Mouse (Mus musculus) midbrain, embryonic 15.5 days (tissue): Measurements from ENCODE around the gene Plch1. TPM values are rescaled to one million over a fixed set of nuclear protein-coding genes. Genes with fewer than 3 reads are reported as not detected.
A peak's percentile ranks its signal among the peaks of the same experiment; 100 is the strongest.

Source experiments
- ATAC-seq: fragments of 200-750 bp; cut with Nextera tagmentation; replicated peaks from 2 replicates; pipeline ENCODE4 v1.8.0; 2017; ENCODE audit warnings: moderate TSS enrichment
- H3K27ac ChIP-seq: fragments of 300-500 bp; sonication (generic); 2 replicates; pipeline ENCODE4 v1.5.1; 2015; ENCODE audit warnings: mild to moderate bottlenecking, inconsistent platforms
- H3K27me3 ChIP-seq: fragments of 300-500 bp; sonication (generic); replicated peaks from 2 replicates; pipeline ENCODE4 v1.6.1; 2015; ENCODE audit warnings: inconsistent platforms
- H3K36me3 ChIP-seq: fragments of 300-500 bp; sonication (generic); replicated peaks from 2 replicates; pipeline ENCODE4 v1.6.1; 2015; ENCODE audit warnings: inconsistent platforms
- H3K4me1 ChIP-seq: fragments of 300-500 bp; sonication (generic); 2 replicates; pipeline ENCODE4 v1.6.1; 2015; ENCODE audit warnings: inconsistent platforms
- H3K4me2 ChIP-seq: fragments of 300-500 bp; sonication (generic); 2 replicates; pipeline ENCODE4 v1.6.1; 2015; ENCODE audit warnings: inconsistent platforms, mild to moderate bottlenecking, moderate library complexity
- H3K4me3 ChIP-seq: fragments of 300-500 bp; sonication (generic); 2 replicates; pipeline ENCODE4 v1.5.1; 2015; ENCODE audit warnings: mild to moderate bottlenecking, inconsistent platforms
- H3K9ac ChIP-seq: fragments of 300-500 bp; sonication (generic); 2 replicates; pipeline ENCODE4 v1.6.1; 2015; ENCODE audit warnings: mild to moderate bottlenecking, inconsistent platforms
- H3K9me3 ChIP-seq: fragments of 300-500 bp; sonication (generic); 2 replicates; pipeline ENCODE4 v1.6.1; 2016; ENCODE audit warnings: inconsistent platforms
- WGBS: fragments of 180-500 bp; shearing (Covaris S2); methylation state at CpG from one replicate; pipeline ENCODE4 v1.1.7; 2015; ENCODE audit warnings: mixed read lengths; 5-methylcytosine and 5-hydroxymethylcytosine counted together
- polyA plus RNA-seq: library from polyadenylated mRNA; unstranded; fragments of >200 nt; fragmentation: Nextera tagmentation; extraction: Ambion mirVana; gene quantifications from 2 replicates; pipeline ENCODE4 v1.2.1, GENCODE M21; 2015

The Plch1 gene
- polyA plus RNA-seq, 1 experiment from 2014 or later, result 11.0 TPM

- no peak overlapping the region for H3K27ac ChIP-seq
- no peaks in the 10 kb centered on the region for H3K36me3 ChIP-seq
- H3K9ac ChIP-seq, result no peak overlapping the region
- peaks cover 14% of the 10 kb centered on the region for H3K4me1 ChIP-seq
- no peaks in the 10 kb centered on the region for H3K27me3 ChIP-seq
- peak overlapping the region; percentile 33 for H3K4me2 ChIP-seq
- no peak for ATAC-seq
- H3K4me3 ChIP-seq, result peak overlapping the region; percentile 14; the same call in 1 of the 2 replicates
- H3K9me3 ChIP-seq, result no peaks in the 10 kb centered on the region
- 18% methylated on average over 10 of the region's 10 CpGs for WGBS
Measured at GRCm38 (mm10) chr3:63849765-63850346, 49.4 kb downstream of the Plch1 start.

GRCm38 (mm10) chr3:63844141-63844540, 55.1 kb downstream of the Plch1 start:
- no peaks in the 10 kb centered on the region for H3K36me3 ChIP-seq
- ATAC-seq, result peak; percentile 75
- 45% methylated on average over 4 of the region's 4 CpGs for WGBS
- no peak overlapping the region for H3K4me2 ChIP-seq
- H3K27me3 ChIP-seq, result no peaks in the 10 kb centered on the region
- no peaks in the 10 kb centered on the region for H3K9me3 ChIP-seq
- H3K9ac ChIP-seq, result no peak overlapping the region
- H3K4me1 ChIP-seq, result no peaks in the 10 kb centered on the region
- H3K4me3 ChIP-seq, result no peak overlapping the region
- no peak overlapping the region for H3K27ac ChIP-seq

- Histone ChIP-seq H3K9ac (no peak overlapping the region), H3K27ac (no peak overlapping the region), H3K36me3 (no peaks in the 10 kb centered on the region), H3K4me3 (no peak overlapping the region), H3K4me2 (no peak overlapping the region), H3K27me3 (no peaks in the 10 kb centered on the region), H3K4me1 (no peaks in the 10 kb centered on the region), H3K9me3 (no peaks in the 10 kb centered on the region)
- no peak for ATAC-seq
- WGBS, result 58% methylated on average over 4 of the region's 4 CpGs
Measured at GRCm38 (mm10) chr3:63842436-63842835, 56.8 kb downstream of the Plch1 start.

- Histone ChIP-seq H3K4me2 (no peak overlapping the region), H3K27ac (no peak overlapping the region), H3K4me1 (no peaks in the 10 kb centered on the region; the same call in 1 of the 2 replicates), H3K9ac (no peak overlapping the region), H3K4me3 (no peak overlapping the region), H3K9me3 (no peaks in the 10 kb centered on the region), H3K36me3 (no peaks in the 10 kb centered on the region), H3K27me3 (no peaks in the 10 kb centered on the region)
- no peak for ATAC-seq
Measured at GRCm38 (mm10) chr3:63837750-63838149, 61.5 kb downstream of the Plch1 start.

GRCm38 (mm10) chr3:63836937-63837632, 62.2 kb downstream of the Plch1 start:
- Histone ChIP-seq H3K36me3 (no peaks in the 10 kb centered on the region), H3K9ac (no peak overlapping the region), H3K4me3 (no peak overlapping the region), H3K27me3 (no peaks in the 10 kb centered on the region), H3K27ac (no peak overlapping the region), H3K4me1 (no peaks in the 10 kb centered on the region; the same call in 1 of the 2 replicates), H3K4me2 (no peak overlapping the region), H3K9me3 (no peaks in the 10 kb centered on the region)
- ATAC-seq, result 0 out of 2 replicates have a peak, but pooled peaks have one; percentile 32
- 70% methylated on average over 8 of the region's 8 CpGs for WGBS

- Histone ChIP-seq H3K4me1 (no peaks in the 10 kb centered on the region; the same call in 1 of the 2 replicates), H3K27ac (no peak overlapping the region), H3K9me3 (no peaks in the 10 kb centered on the region), H3K27me3 (no peaks in the 10 kb centered on the region), H3K4me2 (no peak overlapping the region), H3K9ac (no peak overlapping the region), H3K36me3 (no peaks in the 10 kb centered on the region), H3K4me3 (no peak overlapping the region)
- ATAC-seq, result no peak
Measured at GRCm38 (mm10) chr3:63835816-63836215, 63.5 kb downstream of the Plch1 start.

GRCm38 (mm10) chr3:63823874-63824400, 75.3 kb downstream of the Plch1 start:
- Histone ChIP-seq H3K36me3 (no peaks in the 10 kb centered on the region), H3K27ac (no peak overlapping the region), H3K9me3 (no peaks in the 10 kb centered on the region), H3K4me3 (no peak overlapping the region), H3K9ac (no peak overlapping the region), H3K4me1 (peaks cover 16% of the 10 kb centered on the region; the same call in 1 of the 2 replicates), H3K27me3 (no peaks in the 10 kb centered on the region), H3K4me2 (no peak overlapping the region)
- 0% methylated on average over 1 of the region's 1 CpGs for WGBS
- ATAC-seq, result no peak

GRCm38 (mm10) chr3:63822631-63823030, 76.6 kb downstream of the Plch1 start:
- ATAC-seq, result no peak
- H3K27ac ChIP-seq, result 0 out of 2 replicates have a peak overlapping the region, but pooled peaks have one; percentile 26
- no peaks in the 10 kb centered on the region for H3K9me3 ChIP-seq
- peaks cover 12% of the 10 kb centered on the region; the same call in 1 of the 2 replicates for H3K4me1 ChIP-seq
- H3K4me2 ChIP-seq, result no peak overlapping the region
- no peaks in the 10 kb centered on the region for H3K36me3 ChIP-seq
- H3K9ac ChIP-seq, result no peak overlapping the region
- no peak overlapping the region for H3K4me3 ChIP-seq
- H3K27me3 ChIP-seq, result no peaks in the 10 kb centered on the region

GRCm38 (mm10) chr3:63815131-63815530, 84.1 kb downstream of the Plch1 start:
- Histone ChIP-seq H3K9ac (no peak overlapping the region), H3K4me1 (no peaks in the 10 kb centered on the region), H3K36me3 (no peaks in the 10 kb centered on the region), H3K4me2 (no peak overlapping the region), H3K9me3 (no peaks in the 10 kb centered on the region), H3K4me3 (no peak overlapping the region), H3K27ac (no peak overlapping the region), H3K27me3 (no peaks in the 10 kb centered on the region)
- ATAC-seq, result no peak
- WGBS, result 70% methylated on average over 3 of the region's 3 CpGs

- 76% methylated on average over 1 of the region's 1 CpGs for WGBS
- H3K4me2 ChIP-seq, result no peak overlapping the region
- no peaks in the 10 kb centered on the region for H3K4me1 ChIP-seq
- H3K4me3 ChIP-seq, result no peak overlapping the region
- H3K9ac ChIP-seq, result no peak overlapping the region
- no peaks in the 10 kb centered on the region for H3K27me3 ChIP-seq
- no peaks in the 10 kb centered on the region for H3K36me3 ChIP-seq
- no peak overlapping the region for H3K27ac ChIP-seq
- no peaks in the 10 kb centered on the region for H3K9me3 ChIP-seq
- no peak for ATAC-seq
Measured at GRCm38 (mm10) chr3:63814203-63814602, 85.1 kb downstream of the Plch1 start.

GRCm38 (mm10) chr3:63806906-63807305, 92.4 kb downstream of the Plch1 start:
- Histone ChIP-seq H3K27ac (no peak overlapping the region), H3K9me3 (no peaks in the 10 kb centered on the region), H3K27me3 (no peaks in the 10 kb centered on the region), H3K4me2 (no peak overlapping the region), H3K4me1 (no peaks in the 10 kb centered on the region), H3K36me3 (no peaks in the 10 kb centered on the region), H3K4me3 (no peak overlapping the region), H3K9ac (no peak overlapping the region)
- no peak for ATAC-seq
- WGBS, result 85% methylated on average over 1 of the region's 1 CpGs

- no peak overlapping the region for H3K27ac ChIP-seq
- H3K9me3 ChIP-seq, result no peaks in the 10 kb centered on the region
- no peak overlapping the region for H3K9ac ChIP-seq
- H3K4me1 ChIP-seq, result no peaks in the 10 kb centered on the region
- ATAC-seq, result no peak
- no peak overlapping the region for H3K4me3 ChIP-seq
- no peak overlapping the region for H3K4me2 ChIP-seq
- H3K27me3 ChIP-seq, result no peaks in the 10 kb centered on the region
- no peaks in the 10 kb centered on the region for H3K36me3 ChIP-seq
- WGBS, result 92% methylated on average over 2 of the region's 2 CpGs
Measured at GRCm38 (mm10) chr3:63805496-63805895, 93.8 kb downstream of the Plch1 start.

- no peak for ATAC-seq
- H3K27me3 ChIP-seq, result no peaks in the 10 kb centered on the region
- H3K36me3 ChIP-seq, result no peaks in the 10 kb centered on the region
- H3K9ac ChIP-seq, result no peak overlapping the region
- no peak overlapping the region for H3K27ac ChIP-seq
- no peak overlapping the region for H3K4me3 ChIP-seq
- WGBS, result 88% methylated on average over 5 of the region's 5 CpGs
- no peaks in the 10 kb centered on the region for H3K9me3 ChIP-seq
- no peaks in the 10 kb centered on the region for H3K4me1 ChIP-seq
- H3K4me2 ChIP-seq, result no peak overlapping the region
Measured at GRCm38 (mm10) chr3:63800685-63801084, 98.6 kb downstream of the Plch1 start.
